Mouse (Mus musculus) ES-E14 (cell line): Measurements from ENCODE around the gene Clca3a1.

Experiments used
- CHD2 ChIP-seq: IDR thresholded peaks from 2 replicates; pipeline ENCODE4 v1.6.1; 2014; ENCODE audit warnings: mild to moderate bottlenecking, low read depth, low read length, inconsistent platforms
- HCFC1 ChIP-seq: IDR thresholded peaks from 2 replicates; pipeline ENCODE4 v1.6.1; 2012; ENCODE audit warnings: low read length, inconsistent platforms, borderline replicate concordance; ENCODE audit not compliant: insufficient read depth

GRCm38 (mm10) chr3:144697154-144697553, 63.6 kb downstream of the Clca3a1 start:
- TF ChIP-seq CHD2 (no peak), HCFC1 (no peak)
